Mouse (Mus musculus): ENCODE data around the gene Ptpra. TPM values are rescaled to one million over a fixed set of nuclear protein-coding genes. Genes with fewer than 3 reads are reported as not detected.
"Not testable (repeated sequence)": the region's sequence is repeated elsewhere in the genome, so short reads cannot be mapped to it uniquely, and the experiment has no call there.

Ptpra gene
- polyA plus RNA-seq, 1 experiment from 2014 or later, result 95.1 TPM

DNA sequence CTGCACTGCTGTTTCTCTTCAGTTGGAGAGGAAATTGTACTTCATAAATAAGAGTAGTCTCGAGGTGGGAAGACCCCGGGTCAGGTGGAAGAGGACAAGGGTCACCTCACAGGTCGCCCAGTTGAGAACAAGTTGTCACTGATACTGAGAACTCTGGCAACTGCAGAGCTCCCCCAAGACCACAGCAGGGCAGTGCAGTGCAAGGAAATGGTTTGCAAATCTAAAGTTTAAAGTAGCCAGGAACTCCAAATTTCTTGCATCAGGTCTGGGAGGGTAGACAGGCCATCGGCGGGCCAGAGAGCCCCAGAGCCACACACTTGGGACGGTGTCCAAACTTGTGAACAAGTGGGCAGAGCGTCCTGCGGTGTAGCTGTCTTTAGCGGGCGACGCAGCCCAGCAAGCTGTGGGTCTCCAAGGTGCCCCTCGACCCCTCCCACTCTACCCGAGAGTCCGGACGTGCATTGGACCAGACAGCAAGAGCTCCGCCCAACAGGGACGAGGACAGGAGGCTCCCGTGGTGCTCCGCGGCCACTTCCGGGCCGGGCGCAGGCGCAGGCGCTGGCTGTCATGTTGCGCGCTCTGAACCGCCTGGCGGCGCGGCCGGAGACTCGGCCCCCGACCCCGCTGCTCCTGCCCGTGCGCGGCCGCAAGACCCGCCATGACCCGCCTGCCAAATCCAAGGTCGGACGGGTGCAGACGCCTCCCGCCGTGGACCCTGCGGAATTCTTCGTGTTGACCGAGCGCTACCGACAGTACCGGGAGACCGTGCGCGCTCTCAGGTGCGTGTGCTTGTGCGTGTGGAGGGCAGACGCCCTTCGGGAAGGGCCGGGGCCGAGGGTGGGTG, 113.4 kb downstream of the Ptpra start, which contains the start of gene Mrps26:
Mrps26 (plus strand) TSS at position 531 of the 844 bp plus-strand sequence.
- under 1% methylated on average over 61 of the region's 61 CpGs for WGBS
- Histone ChIP-seq H3K9me3 (ENCODE audit: control insufficient read depth, low read length) (no peaks in the 10 kb centered on the region), H3K4me1 (replicated peaks; ENCODE audit: control insufficient read depth, insufficient read depth, low read length) (peaks cover 9% of the 10 kb centered on the region; the same call in 1 of the 2 replicates), H3K27ac (ENCODE audit: low read depth) (no peak within 1 kb of the TSS; the same call in 1 of the 2 replicates), H3K27me3 (replicated peaks; ENCODE audit: control insufficient read depth, insufficient read depth, low read length) (no peaks in the 10 kb centered on the region), H3K9ac (ENCODE audit: low read length) (peak within 1 kb of the TSS; percentile 81), H3K4me3 (ENCODE audit: low read depth, low read length) (peak within 1 kb of the TSS; percentile 92), H3K36me3 (ENCODE audit: control insufficient read depth, insufficient read depth, low read length) (peaks cover 26% of the 10 kb centered on the region), H3K4me2 (ENCODE audit: low read length) (peak within 1 kb of the TSS; percentile 82)
- DNase-seq (ENCODE audit: low spot score), result peak; percentile 93
- peak; percentile 98 for ATAC-seq (replicated peaks; ENCODE audit: low FRiP score, low TSS enrichment, low read depth)

DNA sequence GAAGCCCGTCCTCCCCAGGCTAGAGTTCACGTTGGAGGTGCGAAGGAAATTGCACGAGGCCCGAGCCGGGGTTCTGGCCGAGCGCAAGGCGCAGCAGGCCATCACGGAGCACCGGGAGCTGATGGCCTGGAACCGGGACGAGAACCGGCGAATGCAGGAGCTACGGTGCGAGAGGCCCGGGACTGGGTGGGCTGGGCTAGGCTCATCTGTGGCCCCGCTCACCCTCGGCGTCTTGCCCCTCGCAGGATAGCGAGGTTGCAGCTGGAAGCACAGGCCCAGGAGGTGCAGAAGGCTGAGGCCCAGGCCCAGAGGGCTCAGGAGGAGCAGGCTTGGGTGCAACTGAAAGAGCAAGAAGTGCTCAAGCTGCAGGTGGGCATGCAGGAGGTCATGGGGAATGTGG, 114.0 kb downstream of the Ptpra start:
- Histone ChIP-seq H3K27me3 (replicated peaks; ENCODE audit: control insufficient read depth, insufficient read depth, low read length) (no peaks in the 10 kb centered on the region), H3K9me3 (ENCODE audit: control insufficient read depth, low read length) (no peaks in the 10 kb centered on the region), H3K4me1 (replicated peaks; ENCODE audit: control insufficient read depth, insufficient read depth, low read length) (peaks cover 9% of the 10 kb centered on the region; the same call in 1 of the 2 replicates), H3K4me3 (ENCODE audit: low read depth, low read length) (peak overlapping the region; percentile 92), H3K4me2 (ENCODE audit: low read length) (peak overlapping the region; percentile 82), H3K36me3 (ENCODE audit: control insufficient read depth, insufficient read depth, low read length) (peaks cover 26% of the 10 kb centered on the region), H3K27ac (ENCODE audit: low read depth) (no peak overlapping the region), H3K9ac (ENCODE audit: low read length) (peak overlapping the region; percentile 81)
- DNase-seq (ENCODE audit: low spot score) (no peak), ATAC-seq (replicated peaks; ENCODE audit: low FRiP score, low TSS enrichment, low read depth) (peak; percentile 14)
- under 1% methylated on average over 23 of the region's 23 CpGs for WGBS

DNA sequence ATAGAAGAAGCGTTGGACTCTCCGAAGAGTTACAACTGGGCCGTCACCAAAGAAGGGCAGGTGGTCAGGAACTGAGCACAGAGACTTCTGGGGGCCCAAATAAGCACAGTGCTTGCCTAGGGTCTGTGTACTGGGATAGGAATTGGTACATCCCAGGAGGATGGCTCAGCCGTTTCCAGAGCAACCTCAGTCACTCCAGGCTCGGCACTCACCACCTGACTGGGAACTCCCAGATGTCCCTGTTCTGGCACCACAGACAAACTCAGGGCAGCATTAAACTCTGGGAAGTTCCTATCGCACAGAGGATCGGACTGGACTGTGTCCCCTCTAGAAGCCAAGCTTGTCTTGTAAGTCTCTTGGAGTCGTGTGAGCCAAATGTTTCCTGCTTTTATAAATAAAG, 114.9 kb downstream of the Ptpra start:
- Histone ChIP-seq H3K4me1 (replicated peaks; ENCODE audit: control insufficient read depth, insufficient read depth, low read length) (peaks cover 9% of the 10 kb centered on the region; the same call in 1 of the 2 replicates), H3K27ac (ENCODE audit: low read depth) (no peak overlapping the region), H3K9me3 (ENCODE audit: control insufficient read depth, low read length) (no peaks in the 10 kb centered on the region), H3K4me3 (ENCODE audit: low read depth, low read length) (no peak overlapping the region), H3K27me3 (replicated peaks; ENCODE audit: control insufficient read depth, insufficient read depth, low read length) (no peaks in the 10 kb centered on the region), H3K9ac (ENCODE audit: low read length) (0 out of 2 replicates have a peak overlapping the region, but pooled peaks have one; percentile 5), H3K36me3 (ENCODE audit: control insufficient read depth, insufficient read depth, low read length) (peaks cover 26% of the 10 kb centered on the region), H3K4me2 (ENCODE audit: low read length) (peak overlapping the region; percentile 82; the same call in 1 of the 2 replicates)
- ATAC-seq (replicated peaks; ENCODE audit: low FRiP score, low TSS enrichment, low read depth), result no peak
- WGBS, result 88% methylated on average over 8 of the region's 8 CpGs
- DNase-seq (ENCODE audit: low spot score), result no peak

DNA sequence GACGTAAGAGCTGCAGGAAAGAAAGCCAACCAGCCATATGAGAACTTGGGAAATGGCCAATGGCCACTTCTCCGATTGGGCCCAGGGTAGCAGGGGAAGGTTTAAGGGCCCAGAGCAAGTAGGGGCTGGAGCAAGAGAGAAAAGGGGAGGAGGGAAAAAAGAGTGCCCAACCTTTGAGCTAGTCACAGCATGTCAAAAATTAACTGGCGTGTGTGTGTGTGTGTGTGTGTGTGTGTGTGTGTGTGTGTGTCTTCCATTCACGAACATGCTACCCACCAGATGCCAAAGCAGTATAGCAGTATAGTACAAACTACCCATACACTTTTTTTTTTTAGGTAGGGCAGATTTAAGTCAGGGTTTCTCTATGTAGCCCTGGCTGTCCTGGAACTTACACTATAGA, 118.8 kb downstream of the Ptpra start:
- Histone ChIP-seq H3K4me1 (replicated peaks; ENCODE audit: control insufficient read depth, insufficient read depth, low read length) (peaks cover 9% of the 10 kb centered on the region; the same call in 1 of the 2 replicates), H3K36me3 (ENCODE audit: control insufficient read depth, insufficient read depth, low read length) (peaks cover 26% of the 10 kb centered on the region), H3K9me3 (ENCODE audit: control insufficient read depth, low read length) (no peaks in the 10 kb centered on the region), H3K4me2 (ENCODE audit: low read length) (no peak overlapping the region), H3K9ac (ENCODE audit: low read length) (no peak overlapping the region), H3K27me3 (replicated peaks; ENCODE audit: control insufficient read depth, insufficient read depth, low read length) (no peaks in the 10 kb centered on the region), H3K4me3 (ENCODE audit: low read depth, low read length) (no peak overlapping the region), H3K27ac (ENCODE audit: low read depth) (no peak overlapping the region)
- no peak for DNase-seq (ENCODE audit: low spot score)
- 82% methylated on average over 4 of the region's 4 CpGs for WGBS
- ATAC-seq (replicated peaks; ENCODE audit: low FRiP score, low TSS enrichment, low read depth), result no peak

DNA sequence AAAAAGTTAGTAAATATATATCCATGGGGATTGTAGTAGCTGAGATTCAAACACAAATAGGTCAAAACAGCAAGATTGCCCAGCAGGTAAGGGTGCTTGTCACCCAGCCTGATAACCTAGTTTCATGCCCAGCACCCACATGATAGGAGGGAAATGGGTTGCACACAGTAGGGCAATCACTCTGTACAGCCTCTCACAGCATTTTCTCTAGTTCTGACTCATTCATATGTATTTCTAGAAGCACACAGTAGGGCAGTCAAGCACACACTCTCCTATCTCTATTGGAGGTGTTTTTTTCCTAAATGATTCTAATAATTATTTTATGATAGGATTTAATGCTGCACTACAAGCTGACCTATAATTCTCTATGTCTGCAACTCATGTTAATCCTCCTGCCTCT, 119.8 kb downstream of the Ptpra start:
- ATAC-seq (replicated peaks; ENCODE audit: low FRiP score, low TSS enrichment, low read depth) (no peak), DNase-seq (ENCODE audit: low spot score) (no peak)
- Histone ChIP-seq H3K4me1 (replicated peaks; ENCODE audit: control insufficient read depth, insufficient read depth, low read length) (0 out of 2 replicates have a peak, but pooled peaks cover 2% of the 10 kb centered on the region), H3K4me2 (ENCODE audit: low read length) (no peak overlapping the region), H3K4me3 (ENCODE audit: low read depth, low read length) (no peak overlapping the region), H3K27me3 (replicated peaks; ENCODE audit: control insufficient read depth, insufficient read depth, low read length) (peaks cover 8% of the 10 kb centered on the region; the same call in 1 of the 2 replicates), H3K36me3 (ENCODE audit: control insufficient read depth, insufficient read depth, low read length) (peaks cover 24% of the 10 kb centered on the region), H3K9ac (ENCODE audit: low read length) (no peak overlapping the region), H3K9me3 (ENCODE audit: control insufficient read depth, low read length) (no peaks in the 10 kb centered on the region), H3K27ac (ENCODE audit: low read depth) (no peak overlapping the region)

DNA sequence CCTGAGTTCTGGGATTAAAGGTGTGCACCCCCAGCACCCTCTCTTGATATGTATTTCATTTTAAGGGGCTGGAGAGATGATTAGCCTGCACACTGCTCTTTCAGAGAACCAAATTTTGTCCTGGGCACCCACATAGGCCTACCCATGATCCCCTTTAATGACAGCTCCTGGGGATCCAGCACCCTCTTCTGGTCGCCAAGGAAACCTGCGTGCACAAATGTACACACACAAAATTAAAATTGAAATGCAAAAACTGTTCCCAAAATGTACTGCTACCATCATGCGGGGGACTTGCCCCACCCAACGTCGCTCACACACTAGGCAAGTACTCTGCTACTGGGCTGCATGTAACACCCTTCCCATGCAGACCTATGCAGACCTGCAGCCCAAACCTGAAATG, 124.9 kb downstream of the Ptpra start:
- no peaks in the 10 kb centered on the region for H3K4me1 ChIP-seq (replicated peaks; ENCODE audit: control insufficient read depth, insufficient read depth, low read length)

DNA sequence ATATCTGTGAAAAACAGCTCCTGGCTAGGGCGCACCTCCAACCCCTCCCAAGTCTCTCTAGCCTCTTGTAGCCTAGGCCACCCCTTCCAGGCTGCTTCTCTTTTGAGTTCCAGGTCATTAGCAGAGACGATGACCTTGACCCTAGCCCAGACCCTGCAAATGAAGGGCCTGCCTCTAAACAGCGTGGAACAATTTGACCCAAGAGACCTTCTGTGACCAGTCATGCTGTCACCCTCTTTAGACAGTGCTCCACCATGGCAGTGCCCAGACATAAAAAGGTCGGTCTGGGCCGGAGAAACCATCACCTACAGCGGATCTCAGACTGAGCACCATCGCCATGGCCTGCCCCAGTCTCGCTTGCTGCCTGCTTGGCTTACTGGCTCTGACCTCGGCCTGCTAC, 125.8 kb downstream of the Ptpra start, which contains the start of gene Oxt:
Oxt (plus strand) TSS at position 301 of the 400 bp plus-strand sequence.
- WGBS, result 52% methylated on average over 9 of the region's 9 CpGs
- no peaks in the 10 kb centered on the region for H3K36me3 ChIP-seq (ENCODE audit: control insufficient read depth, insufficient read depth, low read length)
- no peak for ATAC-seq (replicated peaks; ENCODE audit: low FRiP score, low TSS enrichment, low read depth)

More for the DNA sequence above, 124.9 kb downstream of the Ptpra start:
- Histone ChIP-seq H3K9ac (ENCODE audit: low read length) (no peak overlapping the region), H3K4me3 (ENCODE audit: low read depth, low read length) (no peak overlapping the region), H3K4me2 (ENCODE audit: low read length) (no peak overlapping the region), H3K36me3 (ENCODE audit: control insufficient read depth, insufficient read depth, low read length) (no peaks in the 10 kb centered on the region), H3K27ac (ENCODE audit: low read depth) (no peak overlapping the region), H3K27me3 (replicated peaks; ENCODE audit: control insufficient read depth, insufficient read depth, low read length) (peaks cover 58% of the 10 kb centered on the region), H3K9me3 (ENCODE audit: control insufficient read depth, low read length) (no peaks in the 10 kb centered on the region)
- ATAC-seq (replicated peaks; ENCODE audit: low FRiP score, low TSS enrichment, low read depth) (no peak), DNase-seq (ENCODE audit: low spot score) (no peak)
- 79% methylated on average over 5 of the region's 5 CpGs for WGBS

DNA sequence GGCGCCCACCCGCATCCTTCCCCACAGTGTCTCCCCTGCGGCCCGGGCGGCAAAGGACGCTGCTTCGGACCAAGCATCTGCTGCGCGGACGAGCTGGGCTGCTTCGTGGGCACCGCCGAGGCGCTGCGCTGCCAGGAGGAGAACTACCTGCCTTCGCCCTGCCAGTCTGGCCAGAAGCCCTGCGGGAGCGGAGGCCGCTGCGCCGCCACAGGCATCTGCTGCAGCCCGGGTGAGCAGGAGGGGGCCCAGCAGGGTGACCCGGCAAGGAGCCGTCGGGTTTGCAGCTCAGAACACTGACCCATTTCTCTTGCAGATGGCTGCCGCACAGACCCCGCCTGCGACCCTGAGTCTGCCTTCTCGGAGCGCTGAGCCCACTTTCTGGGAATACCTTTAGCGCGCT, 126.5 kb downstream of the Ptpra start:
- ATAC-seq (replicated peaks; ENCODE audit: low FRiP score, low TSS enrichment, low read depth); H3K9me3 ChIP-seq (ENCODE audit: control insufficient read depth, low read length); H3K9ac ChIP-seq (ENCODE audit: low read length); H3K4me1 ChIP-seq (replicated peaks; ENCODE audit: control insufficient read depth, insufficient read depth, low read length); H3K36me3 ChIP-seq (ENCODE audit: control insufficient read depth, insufficient read depth, low read length); H3K27ac ChIP-seq (ENCODE audit: low read depth): not testable (repeated sequence)
- H3K4me2 ChIP-seq (ENCODE audit: low read length), result peak overlapping the region; percentile 46
- peak overlapping the region; percentile 25; the same call in 1 of the 2 replicates for H3K4me3 ChIP-seq (ENCODE audit: low read depth, low read length)
- peaks cover 74% of the 10 kb centered on the region for H3K27me3 ChIP-seq (replicated peaks; ENCODE audit: control insufficient read depth, insufficient read depth, low read length)
- DNase-seq (ENCODE audit: low spot score), result peak; percentile 63
- WGBS, result 2% methylated on average over 25 of the region's 32 CpGs

More for the DNA sequence above, 125.8 kb downstream of the Ptpra start, which contains the start of gene Oxt:
- Histone ChIP-seq H3K4me3 (ENCODE audit: low read depth, low read length) (peak within 1 kb of the TSS; percentile 25; the same call in 1 of the 2 replicates), H3K4me2 (ENCODE audit: low read length) (peak within 1 kb of the TSS; percentile 46), H3K27ac (ENCODE audit: low read depth) (no peak within 1 kb of the TSS), H3K9ac (ENCODE audit: low read length) (no peak within 1 kb of the TSS), H3K4me1 (replicated peaks; ENCODE audit: control insufficient read depth, insufficient read depth, low read length) (0 out of 2 replicates have a peak, but pooled peaks cover 5% of the 10 kb centered on the region), H3K9me3 (ENCODE audit: control insufficient read depth, low read length) (no peaks in the 10 kb centered on the region), H3K27me3 (replicated peaks; ENCODE audit: control insufficient read depth, insufficient read depth, low read length) (peaks cover 68% of the 10 kb centered on the region)
- no peak for DNase-seq (ENCODE audit: low spot score)
